Mouse (Mus musculus): ENCODE measurements around the gene Bpifa1. TPM values are rescaled to one million over a fixed set of nuclear protein-coding genes. Genes with fewer than 3 reads are reported as not detected.
"Not testable (repeated sequence)": the region's sequence is repeated elsewhere in the genome, so short reads cannot be mapped to it uniquely, and the experiment has no call there.

Bpifa1 gene
- polyA plus RNA-seq, 1 experiment from 2014 or later = not detected

GRCm38 (mm10) chr2:154171621-154172020 lies 28.9 kb downstream of the Bpifa1 start:
- Histone ChIP-seq H3K36me3 (ENCODE audit: control insufficient read depth, insufficient read depth, low read length) (no peaks in the 10 kb centered on the region), H3K9me3 (ENCODE audit: control insufficient read depth, low read length) (no peaks in the 10 kb centered on the region), H3K4me3 (ENCODE audit: low read depth, low read length) (no peak overlapping the region), H3K27ac (ENCODE audit: low read depth, low read length) (no peak overlapping the region), H3K4me1 (ENCODE audit: control insufficient read depth, insufficient read depth, low read length) (no peaks in the 10 kb centered on the region), H3K4me2 (ENCODE audit: low read depth, low read length) (no peak overlapping the region), H3K27me3 (ENCODE audit: control insufficient read depth, insufficient read depth, low read length) (no peaks in the 10 kb centered on the region), H3K9ac (replicated peaks; ENCODE audit: low read depth, low read length) (no peak overlapping the region)
- WGBS = 76% methylated on average over 6 of the region's 6 CpGs
- no peak for ATAC-seq (ENCODE audit: low read depth)

- H3K9ac ChIP-seq (replicated peaks; ENCODE audit: low read depth, low read length) = no peak overlapping the region
- no peaks in the 10 kb centered on the region for H3K4me1 ChIP-seq (ENCODE audit: control insufficient read depth, insufficient read depth, low read length)
- H3K4me2 ChIP-seq (ENCODE audit: low read depth, low read length) = no peak overlapping the region
- no peak for ATAC-seq (ENCODE audit: low read depth)
- no peaks in the 10 kb centered on the region for H3K36me3 ChIP-seq (ENCODE audit: control insufficient read depth, insufficient read depth, low read length)
- H3K27me3 ChIP-seq (ENCODE audit: control insufficient read depth, insufficient read depth, low read length) = no peaks in the 10 kb centered on the region
- 37% methylated on average over 1 of the region's 1 CpGs for WGBS
- no peak overlapping the region for H3K4me3 ChIP-seq (ENCODE audit: low read depth, low read length)
- H3K27ac ChIP-seq (ENCODE audit: low read depth, low read length) = no peak overlapping the region
- H3K9me3 ChIP-seq (ENCODE audit: control insufficient read depth, low read length) = no peaks in the 10 kb centered on the region
These were observed 30.6 kb downstream of the Bpifa1 start for GRCm38 (mm10) chr2:154173313-154173712.

DNA sequence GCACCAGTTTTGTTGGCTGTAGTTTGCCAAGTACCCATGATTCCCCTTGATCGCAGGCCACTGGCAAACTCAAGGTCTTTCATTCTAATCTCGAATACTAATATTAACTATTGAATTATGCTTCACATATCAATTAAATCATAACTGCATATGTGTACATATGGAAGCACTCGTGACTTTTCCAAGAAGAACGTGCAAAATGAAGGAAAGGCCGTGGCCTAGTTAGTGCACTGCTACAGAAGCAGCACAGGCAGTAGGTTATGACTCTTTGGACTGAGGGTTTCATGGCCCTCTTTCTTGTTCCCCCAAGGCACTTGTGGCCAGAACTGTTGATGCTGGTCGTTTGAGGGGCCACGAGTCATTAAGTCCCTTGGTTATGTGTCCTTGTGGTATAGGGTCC lies 39.2 kb downstream of the Bpifa1 start:
- not testable (repeated sequence) for ATAC-seq (ENCODE audit: low read depth); H3K4me1 ChIP-seq (ENCODE audit: control insufficient read depth, insufficient read depth, low read length); H3K27ac ChIP-seq (ENCODE audit: low read depth, low read length); H3K4me2 ChIP-seq (ENCODE audit: low read depth, low read length); H3K36me3 ChIP-seq (ENCODE audit: control insufficient read depth, insufficient read depth, low read length); H3K27me3 ChIP-seq (ENCODE audit: control insufficient read depth, insufficient read depth, low read length); H3K4me3 ChIP-seq (ENCODE audit: low read depth, low read length); H3K9ac ChIP-seq (replicated peaks; ENCODE audit: low read depth, low read length); H3K9me3 ChIP-seq (ENCODE audit: control insufficient read depth, low read length)
- WGBS = 83% methylated on average over 7 of the region's 7 CpGs

DNA sequence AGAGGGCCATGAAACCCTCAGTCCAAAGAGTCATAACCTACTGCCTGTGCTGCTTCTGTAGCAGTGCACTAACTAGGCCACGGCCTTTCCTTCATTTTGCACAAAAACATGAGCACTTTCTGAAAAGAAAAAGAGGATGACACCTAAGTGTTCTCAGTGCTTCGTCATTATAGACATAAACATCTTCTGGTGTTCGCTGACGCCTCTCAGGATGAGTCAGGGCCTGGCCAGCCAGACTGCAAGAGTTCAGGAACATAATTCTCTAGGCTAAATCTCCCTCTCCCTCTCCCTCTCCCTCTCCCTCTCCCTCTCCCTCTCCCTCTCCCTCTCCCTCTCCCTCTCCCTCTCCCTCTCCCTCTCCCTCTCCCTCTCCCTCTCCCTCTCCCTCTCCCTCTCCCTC lies 40.4 kb downstream of the Bpifa1 start:
- H3K4me1 ChIP-seq (ENCODE audit: control insufficient read depth, insufficient read depth, low read length); H3K9ac ChIP-seq (replicated peaks; ENCODE audit: low read depth, low read length); H3K4me3 ChIP-seq (ENCODE audit: low read depth, low read length); H3K4me2 ChIP-seq (ENCODE audit: low read depth, low read length); H3K27ac ChIP-seq (ENCODE audit: low read depth, low read length); ATAC-seq (ENCODE audit: low read depth); H3K9me3 ChIP-seq (ENCODE audit: control insufficient read depth, low read length); H3K27me3 ChIP-seq (ENCODE audit: control insufficient read depth, insufficient read depth, low read length); H3K36me3 ChIP-seq (ENCODE audit: control insufficient read depth, insufficient read depth, low read length): not testable (repeated sequence)
- 88% methylated on average over 4 of the region's 4 CpGs for WGBS

GRCm38 (mm10) chr2:154185319-154185718 lies 42.6 kb downstream of the Bpifa1 start:
- H3K9me3 ChIP-seq (ENCODE audit: control insufficient read depth, low read length) = no peaks in the 10 kb centered on the region
- no peaks in the 10 kb centered on the region for H3K36me3 ChIP-seq (ENCODE audit: control insufficient read depth, insufficient read depth, low read length)
- H3K27ac ChIP-seq (ENCODE audit: low read depth, low read length) = no peak overlapping the region
- H3K4me2 ChIP-seq (ENCODE audit: low read depth, low read length) = no peak overlapping the region
- H3K27me3 ChIP-seq (ENCODE audit: control insufficient read depth, insufficient read depth, low read length) = no peaks in the 10 kb centered on the region
- 91% methylated on average over 6 of the region's 6 CpGs for WGBS
- H3K4me3 ChIP-seq (ENCODE audit: low read depth, low read length) = no peak overlapping the region
- no peak for ATAC-seq (ENCODE audit: low read depth)
- no peak overlapping the region for H3K9ac ChIP-seq (replicated peaks; ENCODE audit: low read depth, low read length)
- H3K4me1 ChIP-seq (ENCODE audit: control insufficient read depth, insufficient read depth, low read length) = no peaks in the 10 kb centered on the region

GRCm38 (mm10) chr2:154185748-154186147 lies 43.1 kb downstream of the Bpifa1 start:
- ATAC-seq (ENCODE audit: low read depth) = no peak
- Histone ChIP-seq H3K9ac (replicated peaks; ENCODE audit: low read depth, low read length) (no peak overlapping the region), H3K27ac (ENCODE audit: low read depth, low read length) (no peak overlapping the region), H3K27me3 (ENCODE audit: control insufficient read depth, insufficient read depth, low read length) (no peaks in the 10 kb centered on the region), H3K4me3 (ENCODE audit: low read depth, low read length) (no peak overlapping the region), H3K9me3 (ENCODE audit: control insufficient read depth, low read length) (no peaks in the 10 kb centered on the region), H3K36me3 (ENCODE audit: control insufficient read depth, insufficient read depth, low read length) (no peaks in the 10 kb centered on the region), H3K4me1 (ENCODE audit: control insufficient read depth, insufficient read depth, low read length) (no peaks in the 10 kb centered on the region), H3K4me2 (ENCODE audit: low read depth, low read length) (no peak overlapping the region)
- 87% methylated on average over 3 of the region's 3 CpGs for WGBS

GRCm38 (mm10) chr2:154187468-154187867 lies 44.8 kb downstream of the Bpifa1 start:
- Histone ChIP-seq H3K4me1 (ENCODE audit: control insufficient read depth, insufficient read depth, low read length) (no peaks in the 10 kb centered on the region), H3K27ac (ENCODE audit: low read depth, low read length) (no peak overlapping the region), H3K36me3 (ENCODE audit: control insufficient read depth, insufficient read depth, low read length) (no peaks in the 10 kb centered on the region), H3K4me3 (ENCODE audit: low read depth, low read length) (no peak overlapping the region), H3K9ac (replicated peaks; ENCODE audit: low read depth, low read length) (no peak overlapping the region), H3K9me3 (ENCODE audit: control insufficient read depth, low read length) (no peaks in the 10 kb centered on the region), H3K27me3 (ENCODE audit: control insufficient read depth, insufficient read depth, low read length) (no peaks in the 10 kb centered on the region), H3K4me2 (ENCODE audit: low read depth, low read length) (no peak overlapping the region)
- WGBS = 44% methylated on average over 5 of the region's 5 CpGs
- no peak for ATAC-seq (ENCODE audit: low read depth)

GRCm38 (mm10) chr2:154189877-154190434 lies 47.3 kb downstream of the Bpifa1 start:
- Histone ChIP-seq H3K4me3 (ENCODE audit: low read depth, low read length) (no peak overlapping the region), H3K27me3 (ENCODE audit: control insufficient read depth, insufficient read depth, low read length) (no peaks in the 10 kb centered on the region), H3K36me3 (ENCODE audit: control insufficient read depth, insufficient read depth, low read length) (no peaks in the 10 kb centered on the region), H3K4me2 (ENCODE audit: low read depth, low read length) (no peak overlapping the region), H3K9me3 (ENCODE audit: control insufficient read depth, low read length) (no peaks in the 10 kb centered on the region), H3K4me1 (ENCODE audit: control insufficient read depth, insufficient read depth, low read length) (no peaks in the 10 kb centered on the region), H3K9ac (replicated peaks; ENCODE audit: low read depth, low read length) (no peak overlapping the region), H3K27ac (ENCODE audit: low read depth, low read length) (no peak overlapping the region)
- WGBS = 88% methylated on average over 7 of the region's 7 CpGs
- no peak for ATAC-seq (ENCODE audit: low read depth)

- no peak for ATAC-seq (ENCODE audit: low read depth)
- Histone ChIP-seq H3K27me3 (ENCODE audit: control insufficient read depth, insufficient read depth, low read length) (no peaks in the 10 kb centered on the region), H3K4me3 (ENCODE audit: low read depth, low read length) (no peak within 1 kb of the TSS), H3K9ac (replicated peaks; ENCODE audit: low read depth, low read length) (no peak within 1 kb of the TSS), H3K4me2 (ENCODE audit: low read depth, low read length) (no peak within 1 kb of the TSS), H3K36me3 (ENCODE audit: control insufficient read depth, insufficient read depth, low read length) (no peaks in the 10 kb centered on the region), H3K9me3 (ENCODE audit: control insufficient read depth, low read length) (no peaks in the 10 kb centered on the region), H3K27ac (ENCODE audit: low read depth, low read length) (no peak within 1 kb of the TSS), H3K4me1 (ENCODE audit: control insufficient read depth, insufficient read depth, low read length) (no peaks in the 10 kb centered on the region)
- 84% methylated on average over 11 of the region's 11 CpGs for WGBS
These were observed 48.0 kb downstream of the Bpifa1 start, which contains the start of gene Bpifb1 for GRCm38 (mm10) chr2:154190546-154191258. Gene Bpifb1, plus strand, starts transcription at chr2:154190818.
